Mouse (Mus musculus): ENCODE measurements at regions not wholly inside any gene's neighbourhood (a gene's known extent, or its start where the extent isn't known, plus 50 kb on each side); places are given as distances from the start of the nearest gene placed in this dataset.

- H3K4me1 ChIP-seq (ENCODE audit: control insufficient read depth, insufficient read depth, low read length) = no peaks in the 10 kb centered on the region
- H3K36me3 ChIP-seq (ENCODE audit: control insufficient read depth, insufficient read depth, low read length) = no peaks in the 10 kb centered on the region
- DNase-seq (ENCODE audit: low spot score) (no peak), ATAC-seq (ENCODE audit: low FRiP score, low read depth) (no peak)
- H3K4me3 ChIP-seq (replicated peaks; ENCODE audit: low read length) = no peak overlapping the region
- H3K4me2 ChIP-seq (replicated peaks; ENCODE audit: low read depth, low read length, severe bottlenecking) = no peak overlapping the region
- H3K9me3 ChIP-seq (ENCODE audit: control insufficient read depth, low read length) = no peaks in the 10 kb centered on the region
- H3K27ac ChIP-seq (replicated peaks; ENCODE audit: low read depth, low read length) = no peak overlapping the region
- H3K9ac ChIP-seq (ENCODE audit: low read depth, low read length, severe bottlenecking) = no peak overlapping the region
- no peaks in the 10 kb centered on the region for H3K27me3 ChIP-seq (ENCODE audit: control insufficient read depth, insufficient read depth, low read length)
- no peak for TF ChIP-seq POLR2A (IDR thresholded peaks at IDR 0.05; ENCODE audit: borderline replicate concordance, extremely low read depth, insufficient read depth, insufficient read length)
- WGBS = 78% methylated on average over 4 of the region's 4 CpGs
Observed at GRCm38 (mm10) chr13:28805302-28805701, 148.2 kb downstream of the Sox4 start.

DNA sequence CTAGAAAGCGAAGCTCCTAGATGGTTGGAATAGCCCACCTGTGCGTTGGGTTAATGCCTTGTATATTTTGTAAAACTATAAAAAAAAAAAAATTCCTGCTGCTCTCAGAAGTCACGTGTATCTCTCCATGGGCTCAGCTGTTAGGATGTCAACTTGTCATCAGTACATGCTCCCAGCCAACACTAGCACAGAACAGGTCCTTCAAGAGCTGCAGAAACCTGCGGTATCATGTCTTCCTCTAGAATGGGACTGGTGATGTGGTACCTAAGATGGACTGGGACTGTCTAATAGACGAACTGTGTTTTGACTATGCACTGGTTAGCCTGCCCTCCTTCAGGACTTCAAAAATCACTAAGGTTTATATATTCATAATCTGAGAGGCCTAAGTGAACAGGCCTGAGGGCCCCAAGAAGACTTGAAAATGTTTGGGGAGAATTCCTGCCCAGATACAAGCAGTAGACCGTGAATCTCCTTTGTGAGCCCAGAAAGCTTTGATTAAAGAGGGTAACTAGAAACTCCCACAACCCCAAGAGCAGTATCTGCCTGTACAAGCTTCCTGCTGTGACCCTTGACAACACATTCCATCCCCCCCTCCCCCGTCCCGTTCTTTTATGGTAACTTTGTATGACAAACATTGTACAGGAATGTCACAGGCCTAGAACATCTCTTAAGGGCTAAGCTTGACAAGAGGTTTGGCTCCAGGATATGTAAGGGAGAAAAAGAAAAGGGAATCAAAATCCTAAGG lies 152.1 kb downstream of the Sox4 start:
- Histone ChIP-seq H3K27ac (replicated peaks; ENCODE audit: low read depth, low read length) (no peak overlapping the region), H3K4me3 (replicated peaks; ENCODE audit: low read length) (no peak overlapping the region), H3K36me3 (ENCODE audit: control insufficient read depth, insufficient read depth, low read length) (no peaks in the 10 kb centered on the region), H3K4me2 (replicated peaks; ENCODE audit: low read depth, low read length, severe bottlenecking) (no peak overlapping the region), H3K9ac (ENCODE audit: low read depth, low read length, severe bottlenecking) (no peak overlapping the region), H3K9me3 (ENCODE audit: control insufficient read depth, low read length) (no peaks in the 10 kb centered on the region), H3K4me1 (ENCODE audit: control insufficient read depth, insufficient read depth, low read length) (peaks cover 10% of the 10 kb centered on the region; the same call in 1 of the 2 replicates), H3K27me3 (ENCODE audit: control insufficient read depth, insufficient read depth, low read length) (no peaks in the 10 kb centered on the region)
- no peak for TF ChIP-seq POLR2A (IDR thresholded peaks at IDR 0.05; ENCODE audit: borderline replicate concordance, extremely low read depth, insufficient read depth, insufficient read length)
- ATAC-seq (ENCODE audit: low FRiP score, low read depth) = no peak
- 56% methylated on average over 8 of the region's 8 CpGs for WGBS
- DNase-seq (ENCODE audit: low spot score) = no peak

- Histone ChIP-seq H3K27me3 (ENCODE audit: control insufficient read depth, insufficient read depth, low read length) (no peaks in the 10 kb centered on the region), H3K4me1 (ENCODE audit: control insufficient read depth, insufficient read depth, low read length) (peaks cover 10% of the 10 kb centered on the region; the same call in 1 of the 2 replicates), H3K36me3 (ENCODE audit: control insufficient read depth, insufficient read depth, low read length) (no peaks in the 10 kb centered on the region), H3K4me3 (replicated peaks; ENCODE audit: low read length) (no peak overlapping the region), H3K27ac (replicated peaks; ENCODE audit: low read depth, low read length) (no peak overlapping the region), H3K9me3 (ENCODE audit: control insufficient read depth, low read length) (no peaks in the 10 kb centered on the region), H3K4me2 (replicated peaks; ENCODE audit: low read depth, low read length, severe bottlenecking) (no peak overlapping the region), H3K9ac (ENCODE audit: low read depth, low read length, severe bottlenecking) (no peak overlapping the region)
- ATAC-seq (ENCODE audit: low FRiP score, low read depth) (no peak), DNase-seq (ENCODE audit: low spot score) (no peak)
- no peak for TF ChIP-seq POLR2A (IDR thresholded peaks at IDR 0.05; ENCODE audit: borderline replicate concordance, extremely low read depth, insufficient read depth, insufficient read length)
- WGBS = 52% methylated on average over 1 of the region's 1 CpGs
Observed at GRCm38 (mm10) chr13:28800676-28801075, 152.8 kb downstream of the Sox4 start.

DNA sequence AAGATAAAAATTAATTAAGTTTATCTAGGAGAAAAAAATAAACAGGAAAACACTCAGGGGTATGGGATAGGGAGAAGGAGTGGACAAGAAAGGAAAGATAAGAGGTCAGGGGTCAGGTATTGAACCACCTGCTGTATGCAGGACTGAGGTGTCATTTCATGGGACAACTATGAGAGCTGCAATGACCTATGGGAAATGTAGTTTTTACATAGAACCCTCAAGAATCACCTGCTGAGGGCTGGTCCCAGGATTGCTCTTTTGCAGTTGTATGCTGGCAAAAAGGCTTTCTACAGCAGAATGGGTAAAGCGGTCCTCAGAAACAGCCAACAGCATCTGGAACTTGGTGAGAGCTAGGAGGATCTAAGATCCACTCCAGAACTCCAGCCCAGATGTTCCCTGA lies 154.0 kb downstream of the Sox4 start:
- Histone ChIP-seq H3K36me3 (ENCODE audit: control insufficient read depth, insufficient read depth, low read length) (no peaks in the 10 kb centered on the region), H3K9me3 (ENCODE audit: control insufficient read depth, low read length) (no peaks in the 10 kb centered on the region), H3K4me2 (replicated peaks; ENCODE audit: low read depth, low read length, severe bottlenecking) (no peak overlapping the region), H3K4me3 (replicated peaks; ENCODE audit: low read length) (no peak overlapping the region), H3K9ac (ENCODE audit: low read depth, low read length, severe bottlenecking) (no peak overlapping the region), H3K27me3 (ENCODE audit: control insufficient read depth, insufficient read depth, low read length) (no peaks in the 10 kb centered on the region), H3K27ac (replicated peaks; ENCODE audit: low read depth, low read length) (no peak overlapping the region), H3K4me1 (ENCODE audit: control insufficient read depth, insufficient read depth, low read length) (peaks cover 15% of the 10 kb centered on the region; the same call in 1 of the 2 replicates)
- DNase-seq (ENCODE audit: low spot score) = no peak
- 77% methylated on average over 1 of the region's 1 CpGs for WGBS
- ATAC-seq (ENCODE audit: low FRiP score, low read depth) = no peak
- no peak for TF ChIP-seq POLR2A (IDR thresholded peaks at IDR 0.05; ENCODE audit: borderline replicate concordance, extremely low read depth, insufficient read depth, insufficient read length)

GRCm38 (mm10) chr13:28797617-28798475 lies 155.7 kb downstream of the Sox4 start:
- no peak overlapping the region for H3K4me3 ChIP-seq (replicated peaks; ENCODE audit: low read length)
- DNase-seq (ENCODE audit: low spot score) = no peak
- ATAC-seq (ENCODE audit: low FRiP score, low read depth) = no peak
- 55% methylated on average over 8 of the region's 8 CpGs for WGBS
- H3K9ac ChIP-seq (ENCODE audit: low read depth, low read length, severe bottlenecking) = no peak overlapping the region
- peaks cover 24% of the 10 kb centered on the region; the same call in 1 of the 2 replicates for H3K4me1 ChIP-seq (ENCODE audit: control insufficient read depth, insufficient read depth, low read length)
- no peak for TF ChIP-seq POLR2A (IDR thresholded peaks at IDR 0.05; ENCODE audit: borderline replicate concordance, extremely low read depth, insufficient read depth, insufficient read length)
- no peaks in the 10 kb centered on the region for H3K27me3 ChIP-seq (ENCODE audit: control insufficient read depth, insufficient read depth, low read length)
- H3K4me2 ChIP-seq (replicated peaks; ENCODE audit: low read depth, low read length, severe bottlenecking) = no peak overlapping the region
- H3K9me3 ChIP-seq (ENCODE audit: control insufficient read depth, low read length) = no peaks in the 10 kb centered on the region
- no peak overlapping the region for H3K27ac ChIP-seq (replicated peaks; ENCODE audit: low read depth, low read length)
- no peaks in the 10 kb centered on the region for H3K36me3 ChIP-seq (ENCODE audit: control insufficient read depth, insufficient read depth, low read length)
